Mouse (Mus musculus) forebrain, embryonic 11.5 days (tissue): ENCODE results near the gene Scarb2. TPM values are rescaled to one million over a fixed set of nuclear protein-coding genes. Genes with fewer than 3 reads are reported as not detected.

ENCODE experiments used
- ATAC-seq: fragments of 200-750 bp; cut with Nextera tagmentation; replicated peaks from 2 replicates; pipeline ENCODE4 v1.8.0; 2017; ENCODE audit warnings: moderate TSS enrichment; ENCODE audit not compliant: low FRiP score
- DNase-seq: peaks from one replicate; pipeline ENCODE4 v3.0.0-alpha.2; 2017; ENCODE audit warnings: low spot score
- H3K27ac ChIP-seq: fragments of 300-500 bp; sonication (generic); 2 replicates; pipeline ENCODE4 v1.5.1; 2014; ENCODE audit warnings: low read depth, low read length
- H3K27me3 ChIP-seq: fragments of 300-500 bp; sonication (generic); 2 replicates; pipeline ENCODE4 v1.6.1; 2014; ENCODE audit warnings: mild to moderate bottlenecking, low read length, mixed read lengths; ENCODE audit not compliant: control insufficient read depth, insufficient read depth
- H3K36me3 ChIP-seq: fragments of 300-500 bp; sonication (generic); 2 replicates; pipeline ENCODE4 v1.6.1; 2014; ENCODE audit warnings: mild to moderate bottlenecking, low read length, moderate library complexity, mixed read lengths; ENCODE audit not compliant: control insufficient read depth, insufficient read depth
- H3K4me1 ChIP-seq: fragments of 300-500 bp; sonication (generic); replicated peaks from 2 replicates; pipeline ENCODE4 v1.6.1; 2014; ENCODE audit warnings: low read length, mixed read lengths; ENCODE audit not compliant: control insufficient read depth, insufficient read depth
- H3K4me2 ChIP-seq: fragments of 300-500 bp; sonication (generic); 2 replicates; pipeline ENCODE4 v1.6.1; 2014; ENCODE audit warnings: low read depth, mild to moderate bottlenecking, low read length, moderate library complexity, mixed read lengths; ENCODE audit not compliant: severe bottlenecking
- H3K4me3 ChIP-seq: fragments of 300-500 bp; sonication (generic); 2 replicates; pipeline ENCODE4 v1.5.1; 2014; ENCODE audit warnings: low read depth, low read length
- H3K9ac ChIP-seq: fragments of 300-500 bp; sonication (generic); 2 replicates; pipeline ENCODE4 v1.6.1; 2014; ENCODE audit warnings: low read length
- H3K9me3 ChIP-seq: fragments of 300-500 bp; sonication (generic); 2 replicates; pipeline ENCODE4 v1.6.1; 2016; ENCODE audit warnings: low read length, mixed read lengths; ENCODE audit not compliant: control insufficient read depth
- WGBS: fragments of 180-500 bp; shearing (Covaris S2); extraction: QIAGEN DNeasy Blood & Tissue Kit; methylation state at CpG from one replicate; pipeline ENCODE4 v1.1.7; 2014; 5-methylcytosine and 5-hydroxymethylcytosine counted together
- polyA plus RNA-seq: library from polyadenylated mRNA; unstranded; fragments of >200 nt; fragmentation: Nextera tagmentation; extraction: Ambion mirVana; gene quantifications from 2 replicates; pipeline ENCODE4 v1.2.1, GENCODE M21; 2014

The Scarb2 gene
- polyA plus RNA-seq, 1 experiment from 2014 or later: 10.4 TPM

- Histone ChIP-seq H3K4me3 (no peak overlapping the region), H3K4me2 (no peak overlapping the region), H3K36me3 (no peaks in the 10 kb centered on the region), H3K27me3 (no peaks in the 10 kb centered on the region), H3K27ac (no peak overlapping the region), H3K9ac (no peak overlapping the region), H3K9me3 (no peaks in the 10 kb centered on the region), H3K4me1 (no peaks in the 10 kb centered on the region; the same call in 1 of the 2 replicates)
- ATAC-seq (no peak), DNase-seq (no peak)
- 73% methylated on average over 3 of the region's 3 CpGs for WGBS
Observed at GRCm38 (mm10) chr5:92499378-92499777, 7.3 kb downstream of the Scarb2 start.

GRCm38 (mm10) chr5:92498661-92499060, 8.0 kb downstream of the Scarb2 start:
- Histone ChIP-seq H3K4me1 (no peaks in the 10 kb centered on the region), H3K27me3 (no peaks in the 10 kb centered on the region), H3K27ac (no peak overlapping the region), H3K36me3 (no peaks in the 10 kb centered on the region), H3K9me3 (no peaks in the 10 kb centered on the region), H3K4me2 (no peak overlapping the region), H3K9ac (no peak overlapping the region), H3K4me3 (no peak overlapping the region)
- 72% methylated on average over 5 of the region's 5 CpGs for WGBS
- DNase-seq (no peak), ATAC-seq (0 out of 2 replicates have a peak, but pooled peaks have one; percentile 11)

GRCm38 (mm10) chr5:92498225-92498624, 8.4 kb downstream of the Scarb2 start:
- Histone ChIP-seq H3K4me3 (no peak overlapping the region), H3K4me1 (no peaks in the 10 kb centered on the region), H3K9me3 (no peaks in the 10 kb centered on the region), H3K27ac (no peak overlapping the region), H3K4me2 (no peak overlapping the region), H3K9ac (no peak overlapping the region), H3K36me3 (no peaks in the 10 kb centered on the region), H3K27me3 (no peaks in the 10 kb centered on the region)
- no peak for DNase-seq
- WGBS: 82% methylated on average over 3 of the region's 3 CpGs
- no peak for ATAC-seq

- Histone ChIP-seq H3K9me3 (no peaks in the 10 kb centered on the region), H3K4me3 (no peak overlapping the region), H3K36me3 (no peaks in the 10 kb centered on the region), H3K4me2 (no peak overlapping the region), H3K9ac (no peak overlapping the region), H3K4me1 (no peaks in the 10 kb centered on the region), H3K27me3 (no peaks in the 10 kb centered on the region), H3K27ac (no peak overlapping the region)
- no peak for ATAC-seq
- no peak for DNase-seq
- WGBS: 82% methylated on average over 7 of the region's 7 CpGs
Observed at GRCm38 (mm10) chr5:92495771-92496409, 10.7 kb downstream of the Scarb2 start.

GRCm38 (mm10) chr5:92495291-92495690, 11.3 kb downstream of the Scarb2 start:
- 65% methylated on average over 4 of the region's 4 CpGs for WGBS

GRCm38 (mm10) chr5:92493423-92493822, 13.2 kb downstream of the Scarb2 start:
- Histone ChIP-seq H3K27me3 (no peaks in the 10 kb centered on the region), H3K9ac (no peak overlapping the region), H3K36me3 (no peaks in the 10 kb centered on the region), H3K4me3 (no peak overlapping the region), H3K4me2 (no peak overlapping the region), H3K27ac (no peak overlapping the region), H3K4me1 (no peaks in the 10 kb centered on the region), H3K9me3 (no peaks in the 10 kb centered on the region)
- ATAC-seq (no peak), DNase-seq (no peak)
- 78% methylated on average over 7 of the region's 7 CpGs for WGBS

More at GRCm38 (mm10) chr5:92495291-92495690, 11.3 kb downstream of the Scarb2 start:
- Histone ChIP-seq H3K27me3 (no peaks in the 10 kb centered on the region), H3K4me1 (no peaks in the 10 kb centered on the region), H3K36me3 (no peaks in the 10 kb centered on the region), H3K9me3 (no peaks in the 10 kb centered on the region), H3K9ac (no peak overlapping the region), H3K27ac (no peak overlapping the region), H3K4me2 (no peak overlapping the region), H3K4me3 (no peak overlapping the region)
- DNase-seq: no peak
- no peak for ATAC-seq

GRCm38 (mm10) chr5:92490779-92491178, 15.9 kb downstream of the Scarb2 start:
- Histone ChIP-seq H3K27me3 (no peaks in the 10 kb centered on the region), H3K4me1 (no peaks in the 10 kb centered on the region), H3K9me3 (no peaks in the 10 kb centered on the region), H3K4me2 (no peak overlapping the region), H3K27ac (no peak overlapping the region), H3K4me3 (no peak overlapping the region), H3K36me3 (no peaks in the 10 kb centered on the region), H3K9ac (no peak overlapping the region)
- DNase-seq (no peak), ATAC-seq (no peak)
- WGBS: 68% methylated on average over 4 of the region's 4 CpGs

- Histone ChIP-seq H3K4me1 (no peaks in the 10 kb centered on the region), H3K9ac (no peak overlapping the region), H3K27ac (no peak overlapping the region), H3K27me3 (no peaks in the 10 kb centered on the region), H3K4me2 (no peak overlapping the region), H3K4me3 (no peak overlapping the region), H3K36me3 (no peaks in the 10 kb centered on the region), H3K9me3 (no peaks in the 10 kb centered on the region)
- DNase-seq: no peak
- ATAC-seq: no peak
- WGBS: 82% methylated on average over 3 of the region's 3 CpGs
Observed at GRCm38 (mm10) chr5:92490304-92490703, 16.3 kb downstream of the Scarb2 start.

- no peaks in the 10 kb centered on the region for H3K27me3 ChIP-seq
- H3K36me3 ChIP-seq: no peaks in the 10 kb centered on the region
- DNase-seq: no peak
- H3K4me2 ChIP-seq: no peak overlapping the region
- H3K27ac ChIP-seq: no peak overlapping the region
- no peak overlapping the region for H3K4me3 ChIP-seq
- no peak overlapping the region for H3K9ac ChIP-seq
- WGBS: 88% methylated on average over 4 of the region's 4 CpGs
- no peaks in the 10 kb centered on the region for H3K9me3 ChIP-seq
- no peaks in the 10 kb centered on the region for H3K4me1 ChIP-seq
- ATAC-seq: no peak
Observed at GRCm38 (mm10) chr5:92489503-92489902, 17.1 kb downstream of the Scarb2 start.
